Mouse (Mus musculus): ENCODE results near the gene Trip11. TPM values are rescaled to one million over a fixed set of nuclear protein-coding genes. Genes with fewer than 3 reads are reported as not detected.

Trip11 gene
- 53.7 TPM for polyA plus RNA-seq (2014; fragmentation: Illumina TruSeq; extraction: RNeasy Lipid Tissue Mini Kit (QIAGEN cat#74804))

DNA sequence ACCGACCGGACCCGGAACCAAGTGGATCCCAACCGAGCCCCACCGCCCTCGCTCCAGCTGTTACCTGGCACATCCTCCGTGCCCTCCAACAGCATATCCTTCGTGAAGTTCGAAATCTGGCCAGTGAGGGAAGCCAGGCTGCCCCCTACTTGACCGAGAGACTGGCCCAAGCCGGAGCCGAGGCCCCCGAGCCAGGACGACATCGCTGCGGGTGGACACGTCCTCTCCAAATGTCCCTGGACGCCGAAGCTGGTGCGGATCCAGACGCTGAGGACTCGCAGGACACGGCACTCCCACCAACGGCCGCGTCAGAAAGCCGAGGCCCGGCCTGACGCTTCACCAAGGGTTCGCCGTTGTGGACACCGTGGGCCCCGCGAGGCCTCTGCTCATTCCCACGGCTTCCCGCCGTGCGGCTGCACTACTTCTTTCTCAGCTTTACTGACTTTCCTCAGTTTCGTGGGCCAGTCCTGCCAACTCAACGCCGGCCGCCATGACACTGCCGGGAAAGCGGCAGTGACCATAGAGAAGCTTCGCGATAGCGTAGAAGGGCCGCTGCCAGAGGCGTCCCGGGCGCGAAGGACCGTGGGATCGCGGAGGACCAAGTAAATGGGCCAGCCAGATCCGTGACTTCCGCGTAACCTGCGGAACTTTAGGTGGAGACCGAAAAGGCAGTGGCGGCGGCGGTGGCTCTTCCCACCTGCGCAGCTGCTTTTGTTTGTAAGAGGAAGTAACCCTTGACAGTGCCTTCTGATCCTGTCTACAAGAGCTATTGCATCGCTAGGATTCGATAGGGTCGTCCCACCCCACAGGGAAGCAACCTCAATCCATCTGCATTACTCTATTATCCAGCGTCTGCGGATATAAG, at the start of gene Trip11:
TSS of gene Trip11 (minus strand) at position 642 of the 865 bp plus-strand sequence.

DNA sequence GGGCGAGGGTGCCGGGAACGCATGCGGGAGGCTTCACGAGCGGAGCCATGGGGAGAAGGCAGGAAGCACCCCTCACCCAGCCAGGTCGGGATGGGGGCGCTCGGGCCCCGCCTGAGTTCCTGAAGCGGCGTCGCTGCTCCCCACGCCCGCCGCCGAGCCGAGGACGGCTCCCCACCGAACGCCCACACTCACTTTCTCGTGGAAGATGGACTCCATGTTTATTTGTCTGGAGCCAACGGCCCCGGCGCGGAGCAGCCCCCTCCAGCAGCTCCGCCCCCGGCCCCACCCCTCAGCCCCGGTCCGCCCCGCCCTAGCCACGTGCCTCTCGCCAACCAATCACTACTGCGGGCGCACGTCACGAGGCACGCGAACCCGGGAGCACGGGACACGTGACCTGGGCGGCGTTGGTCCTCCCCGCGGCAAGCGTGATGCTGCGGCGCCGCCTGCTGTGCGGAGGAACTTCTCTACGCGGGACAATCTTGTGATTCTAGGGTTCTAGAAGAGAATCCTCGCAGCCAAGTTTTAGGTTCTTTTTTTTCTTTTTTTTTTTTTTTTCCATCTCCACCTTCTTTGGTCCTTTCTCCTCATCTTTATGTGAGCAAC, 45.0 kb upstream of the Trip11 start, which contains the start of gene Atxn3:
TSS of gene Atxn3 (minus strand) at position 305 of the 603 bp plus-strand sequence.

GRCm38 (mm10) chr12:101818608-101819370, 94.3 kb downstream of the Trip11 start, which contains the start of gene Fbln5:
TSS of gene Fbln5 (minus strand) at chr12:101819055.

Other genes with a start within 250 kb of the Trip11 start
- gene Tc2n, start 194.7 kb downstream of the Trip11 start, polyA plus RNA-seq (2014; fragmentation: Illumina TruSeq; extraction: RNeasy Lipid Tissue Mini Kit (QIAGEN cat#74804)): 7.6 TPM
- gene Fbln5, start 94.2 kb downstream of the Trip11 start, polyA plus RNA-seq (2014; fragmentation: Illumina TruSeq; extraction: RNeasy Lipid Tissue Mini Kit (QIAGEN cat#74804)): 25.1 TPM
- gene Atxn3, start 45.0 kb upstream of the Trip11 start, polyA plus RNA-seq (2014; fragmentation: Illumina TruSeq; extraction: RNeasy Lipid Tissue Mini Kit (QIAGEN cat#74804)): 41.3 TPM
- gene Cpsf2, start 62.7 kb upstream of the Trip11 start, polyA plus RNA-seq (2014; fragmentation: Illumina TruSeq; extraction: RNeasy Lipid Tissue Mini Kit (QIAGEN cat#74804)): 53.4 TPM
- gene Slc24a4, start 215.5 kb upstream of the Trip11 start, polyA plus RNA-seq (2014; fragmentation: Illumina TruSeq; extraction: RNeasy Lipid Tissue Mini Kit (QIAGEN cat#74804)): 0.26 TPM